Mouse (Mus musculus): ENCODE results near the gene Eif5.
"Not testable (repeated sequence)": the region's sequence is repeated elsewhere in the genome, so short reads cannot be mapped to it uniquely, and the experiment has no call there.

Eif5 gene

GRCm38 (mm10) chr12:111524883-111525282 lies 12.9 kb upstream of the Eif5 start:
- no peak for DNase-seq (ENCODE audit: low spot score in 2 of 2)

GRCm38 (mm10) chr12:111527643-111528281 lies 10.1 kb upstream of the Eif5 start:
- DNase-seq (ENCODE audit: low spot score in 2 of 2): no peak

GRCm38 (mm10) chr12:111529192-111529591 lies 8.6 kb upstream of the Eif5 start:
- DNase-seq (ENCODE audit: low spot score in 2 of 2): no peak

GRCm38 (mm10) chr12:111533096-111533794 lies 4.6 kb upstream of the Eif5 start:
- DNase-seq (ENCODE audit: low spot score in 2 of 2): no peak

GRCm38 (mm10) chr12:111535281-111535680 lies 2.5 kb upstream of the Eif5 start:
- no peak for DNase-seq (ENCODE audit: low spot score in 2 of 2)

- DNase-seq (ENCODE audit: low spot score in 2 of 2): no peak
Measured at GRCm38 (mm10) chr12:111535762-111536161, 2.1 kb upstream of the Eif5 start.

- no peak for DNase-seq (ENCODE audit: low spot score in 2 of 2)
Measured at GRCm38 (mm10) chr12:111536746-111537145, 1.1 kb upstream of the Eif5 start.

- no peak for DNase-seq (ENCODE audit: low spot score in 2 of 2)
Measured at GRCm38 (mm10) chr12:111537341-111537740, 475 bp upstream of the Eif5 start.

GRCm38 (mm10) chr12:111538292-111539040 lies 650 bp downstream of the Eif5 start:
- peak; percentile 81 to 83 for DNase-seq (ENCODE audit: low spot score in 2 of 2)

GRCm38 (mm10) chr12:111539041-111539345 lies 1.2 kb downstream of the Eif5 start:
- DNase-seq (ENCODE audit: low spot score in 2 of 2): no peak

- DNase-seq (ENCODE audit: low spot score in 2 of 2): no peak
Measured at GRCm38 (mm10) chr12:111547070-111547469, 9.3 kb downstream of the Eif5 start.

GRCm38 (mm10) chr12:111548555-111549289 lies 10.9 kb downstream of the Eif5 start:
- no peak for DNase-seq (ENCODE audit: low spot score in 2 of 2)

GRCm38 (mm10) chr12:111550679-111551078 lies 12.9 kb downstream of the Eif5 start:
- no peak for DNase-seq (ENCODE audit: low spot score in 2 of 2)

GRCm38 (mm10) chr12:111552342-111552741 lies 14.5 kb downstream of the Eif5 start:
- DNase-seq (ENCODE audit: low spot score in 2 of 2): peak in 1 of 2 experiments; percentile 44

GRCm38 (mm10) chr12:111555357-111555756 lies 17.5 kb downstream of the Eif5 start:
- DNase-seq (ENCODE audit: low spot score in 2 of 2): no peak

GRCm38 (mm10) chr12:111555893-111556292 lies 18.1 kb downstream of the Eif5 start:
- DNase-seq (ENCODE audit: low spot score in 2 of 2): not testable (repeated sequence)

- no peak for DNase-seq (ENCODE audit: low spot score in 2 of 2)
Measured at GRCm38 (mm10) chr12:111557538-111557937, 19.7 kb downstream of the Eif5 start.

GRCm38 (mm10) chr12:111558655-111559054 lies 20.8 kb downstream of the Eif5 start:
- DNase-seq (ENCODE audit: low spot score in 2 of 2): no peak

- no peak for DNase-seq (ENCODE audit: low spot score in 2 of 2)
Measured at GRCm38 (mm10) chr12:111559647-111560258, 21.9 kb downstream of the Eif5 start.

- DNase-seq (ENCODE audit: low spot score in 2 of 2): no peak
Measured at GRCm38 (mm10) chr12:111560286-111560685, 22.5 kb downstream of the Eif5 start.

GRCm38 (mm10) chr12:111562276-111562814 lies 24.5 kb downstream of the Eif5 start:
- no peak for DNase-seq (ENCODE audit: low spot score in 2 of 2)

Data from urinary bladder, postnatal 4 days (tissue).